Mouse (Mus musculus): ENCODE measurements around the gene Mt3. TPM values are rescaled to one million over a fixed set of nuclear protein-coding genes. Genes with fewer than 3 reads are reported as not detected.

Mt3 gene
- total and polyA plus RNA-seq, 3 experiments: not detected

- TF ChIP-seq CTCF (IDR thresholded peaks at IDR 0.05; ENCODE audit: low read depth, low read length): peak; percentile 12; the same call in 1 of the 2 replicates
- no peak for TF ChIP-seq GATA2 (IDR thresholded peaks at IDR 0.05; ENCODE audit: borderline replicate concordance, low read depth, low read length)
- H3K4me1 ChIP-seq (ENCODE audit: insufficient read depth, low read depth, low read length): peaks cover 72% of the 10 kb centered on the region
- H3K4me3 ChIP-seq (ENCODE audit: low read depth, low read length): peak overlapping the region; percentile 78
- H3K27me3 ChIP-seq (ENCODE audit: insufficient read depth, low read length): no peaks in the 10 kb centered on the region
- DNase-seq (ENCODE audit: low spot score) (no peak), ATAC-seq (ENCODE audit: extremely low read depth, insufficient number of reproducible peaks, low FRiP score, poor library complexity, severe bottlenecking) (no peak)
- no peaks in the 10 kb centered on the region for H3K9me3 ChIP-seq (replicated peaks)
- peaks cover 13% of the 10 kb centered on the region for H3K36me3 ChIP-seq (replicated peaks)
These were observed 27.5 kb downstream of the Mt3 start for GRCm38 (mm10) chr8:94179713-94180560.

GRCm38 (mm10) chr8:94180561-94180908 lies 28.1 kb downstream of the Mt3 start:
- H3K36me3 ChIP-seq (replicated peaks): peaks cover 13% of the 10 kb centered on the region
- DNase-seq (ENCODE audit: low spot score): no peak
- no peaks in the 10 kb centered on the region for H3K9me3 ChIP-seq (replicated peaks)
- no peaks in the 10 kb centered on the region for H3K27me3 ChIP-seq (ENCODE audit: insufficient read depth, low read length)
- H3K4me3 ChIP-seq (ENCODE audit: low read depth, low read length): peak overlapping the region; percentile 78
- ATAC-seq (ENCODE audit: extremely low read depth, insufficient number of reproducible peaks, low FRiP score, poor library complexity, severe bottlenecking): no peak
- H3K4me1 ChIP-seq (ENCODE audit: insufficient read depth, low read depth, low read length): peaks cover 69% of the 10 kb centered on the region
- peak; percentile 25; the same call in 1 of the 2 replicates for TF ChIP-seq POLR2AphosphoS5 (IDR thresholded peaks at IDR 0.05; ENCODE audit: insufficient replicate concordance, low read depth, low read length)
- TF ChIP-seq GATA2 (IDR thresholded peaks at IDR 0.05; ENCODE audit: borderline replicate concordance, low read depth, low read length): no peak

- ATAC-seq (ENCODE audit: extremely low read depth, insufficient number of reproducible peaks, low FRiP score, poor library complexity, severe bottlenecking) (no peak), DNase-seq (ENCODE audit: low spot score) (no peak)
- H3K9me3 ChIP-seq (replicated peaks): no peaks in the 10 kb centered on the region
- TF ChIP-seq POLR2AphosphoS5 (IDR thresholded peaks at IDR 0.05; ENCODE audit: insufficient replicate concordance, low read depth, low read length) (peak; percentile 82; the same call in 1 of the 2 replicates), TAL1 (conservative IDR thresholded peaks at IDR 0.05; ENCODE audit: low read depth, low read length) (no peak), GATA1 (IDR thresholded peaks at IDR 0.05; ENCODE audit: borderline replicate concordance, low read length) (no peak)
- peaks cover 73% of the 10 kb centered on the region for H3K4me1 ChIP-seq (ENCODE audit: insufficient read depth, low read depth, low read length)
- H3K4me3 ChIP-seq (ENCODE audit: low read depth, low read length): peak overlapping the region; percentile 67; the same call in 1 of the 2 replicates
- peaks cover 13% of the 10 kb centered on the region for H3K36me3 ChIP-seq (replicated peaks)
- H3K27me3 ChIP-seq (ENCODE audit: insufficient read depth, low read length): no peaks in the 10 kb centered on the region
These were observed 29.9 kb downstream of the Mt3 start for GRCm38 (mm10) chr8:94182055-94182929.

- H3K4me1 ChIP-seq (ENCODE audit: insufficient read depth, low read depth, low read length): peaks cover 73% of the 10 kb centered on the region
- peaks cover 3% of the 10 kb centered on the region; the same call in 1 of the 2 replicates for H3K27me3 ChIP-seq (ENCODE audit: insufficient read depth, low read length)
- TF ChIP-seq TAL1 (conservative IDR thresholded peaks at IDR 0.05; ENCODE audit: low read depth, low read length) (no peak), CTCF (IDR thresholded peaks at IDR 0.05; ENCODE audit: low read depth, low read length) (no peak), GATA2 (IDR thresholded peaks at IDR 0.05; ENCODE audit: borderline replicate concordance, low read depth, low read length) (no peak), POLR2AphosphoS5 (IDR thresholded peaks at IDR 0.05; ENCODE audit: insufficient replicate concordance, low read depth, low read length) (no peak), GATA1 (IDR thresholded peaks at IDR 0.05; ENCODE audit: borderline replicate concordance, low read length) (no peak)
- ATAC-seq (ENCODE audit: extremely low read depth, insufficient number of reproducible peaks, low FRiP score, poor library complexity, severe bottlenecking): peak; percentile 46
- peaks cover 13% of the 10 kb centered on the region for H3K36me3 ChIP-seq (replicated peaks)
- H3K9me3 ChIP-seq (replicated peaks): no peaks in the 10 kb centered on the region
- DNase-seq (ENCODE audit: low spot score): peak; percentile 72
- peak overlapping the region; percentile 67; the same call in 1 of the 2 replicates for H3K4me3 ChIP-seq (ENCODE audit: low read depth, low read length)
These were observed 30.7 kb downstream of the Mt3 start for GRCm38 (mm10) chr8:94183117-94183516.

- no peak for TF ChIP-seq TAL1 (conservative IDR thresholded peaks at IDR 0.05; ENCODE audit: low read depth, low read length)
- no peak for TF ChIP-seq GATA1 (IDR thresholded peaks at IDR 0.05; ENCODE audit: borderline replicate concordance, low read length)
- TF ChIP-seq GATA2 (IDR thresholded peaks at IDR 0.05; ENCODE audit: borderline replicate concordance, low read depth, low read length): no peak
- no peak for TF ChIP-seq POLR2AphosphoS5 (IDR thresholded peaks at IDR 0.05; ENCODE audit: insufficient replicate concordance, low read depth, low read length)
- TF ChIP-seq CTCF (IDR thresholded peaks at IDR 0.05; ENCODE audit: low read depth, low read length): no peak
- Histone ChIP-seq H3K36me3 (replicated peaks) (peaks cover 13% of the 10 kb centered on the region), H3K4me1 (ENCODE audit: insufficient read depth, low read depth, low read length) (peaks cover 72% of the 10 kb centered on the region), H3K9me3 (replicated peaks) (no peaks in the 10 kb centered on the region), H3K4me3 (ENCODE audit: low read depth, low read length) (no peak overlapping the region; the same call in 1 of the 2 replicates), H3K27me3 (ENCODE audit: insufficient read depth, low read length) (peaks cover 3% of the 10 kb centered on the region; the same call in 1 of the 2 replicates)
- DNase-seq (ENCODE audit: low spot score): no peak
- no peak for ATAC-seq (ENCODE audit: extremely low read depth, insufficient number of reproducible peaks, low FRiP score, poor library complexity, severe bottlenecking)
These were observed 32.0 kb downstream of the Mt3 start for GRCm38 (mm10) chr8:94184357-94184843.

- ATAC-seq (ENCODE audit: extremely low read depth, insufficient number of reproducible peaks, low FRiP score, poor library complexity, severe bottlenecking): no peak
- peaks cover 79% of the 10 kb centered on the region for H3K4me1 ChIP-seq (ENCODE audit: insufficient read depth, low read depth, low read length)
- no peaks in the 10 kb centered on the region for H3K36me3 ChIP-seq (replicated peaks)
- H3K27me3 ChIP-seq (ENCODE audit: insufficient read depth, low read length): peaks cover 3% of the 10 kb centered on the region; the same call in 1 of the 2 replicates
- TF ChIP-seq CTCF (IDR thresholded peaks at IDR 0.05; ENCODE audit: low read depth, low read length): no peak
- no peak for TF ChIP-seq GATA2 (IDR thresholded peaks at IDR 0.05; ENCODE audit: borderline replicate concordance, low read depth, low read length)
- TF ChIP-seq TAL1 (conservative IDR thresholded peaks at IDR 0.05; ENCODE audit: low read depth, low read length): no peak
- no peak for TF ChIP-seq POLR2AphosphoS5 (IDR thresholded peaks at IDR 0.05; ENCODE audit: insufficient replicate concordance, low read depth, low read length)
- no peak for TF ChIP-seq GATA1 (IDR thresholded peaks at IDR 0.05; ENCODE audit: borderline replicate concordance, low read length)
- H3K9me3 ChIP-seq (replicated peaks): no peaks in the 10 kb centered on the region
- H3K4me3 ChIP-seq (ENCODE audit: low read depth, low read length): no peak overlapping the region
- DNase-seq (ENCODE audit: low spot score): no peak
These were observed 33.4 kb downstream of the Mt3 start for GRCm38 (mm10) chr8:94185791-94186190.

All from G1E (cell line).